Mouse (Mus musculus): ENCODE measurements at regions not wholly inside any gene's neighbourhood (a gene's known extent, or its start where the extent isn't known, plus 50 kb on each side); places are given as distances from the start of the nearest gene placed in this dataset.
A peak's percentile ranks its signal among the peaks of the same experiment; 100 is the strongest.

- DNase-seq (ENCODE audit: low spot score) (no peak), ATAC-seq (ENCODE audit: low FRiP score) (no peak)
- Histone ChIP-seq H3K9ac (replicated peaks; ENCODE audit: low read length, poor library complexity, severe bottlenecking) (no peak overlapping the region), H3K4me3 (ENCODE audit: low read depth, low read length) (no peak overlapping the region), H3K9me3 (ENCODE audit: low read length) (no peaks in the 10 kb centered on the region), H3K27me3 (ENCODE audit: insufficient read depth, low read length) (no peaks in the 10 kb centered on the region), H3K27ac (ENCODE audit: low read depth, low read length) (no peak overlapping the region), H3K4me2 (ENCODE audit: low read depth, low read length, poor library complexity, severe bottlenecking) (no peak overlapping the region), H3K4me1 (ENCODE audit: insufficient read depth, low read length) (no peaks in the 10 kb centered on the region), H3K36me3 (ENCODE audit: insufficient read depth, low read length) (no peaks in the 10 kb centered on the region)
- no peak for TF ChIP-seq CTCF (IDR thresholded peaks at IDR 0.05)
- WGBS, result 71% methylated on average over 16 of the region's 16 CpGs
Observed at GRCm38 (mm10) chr11:16559001-16559699, 50.9 kb upstream of the Sec61g start.

GRCm38 (mm10) chr11:16561727-16562126 is 53.4 kb upstream of the Sec61g start:
- Histone ChIP-seq H3K4me3 (ENCODE audit: low read depth, low read length) (no peak overlapping the region), H3K36me3 (ENCODE audit: insufficient read depth, low read length) (no peaks in the 10 kb centered on the region), H3K27me3 (ENCODE audit: insufficient read depth, low read length) (no peaks in the 10 kb centered on the region), H3K27ac (ENCODE audit: low read depth, low read length) (no peak overlapping the region), H3K9me3 (ENCODE audit: low read length) (no peaks in the 10 kb centered on the region), H3K9ac (replicated peaks; ENCODE audit: low read length, poor library complexity, severe bottlenecking) (no peak overlapping the region), H3K4me2 (ENCODE audit: low read depth, low read length, poor library complexity, severe bottlenecking) (no peak overlapping the region), H3K4me1 (ENCODE audit: insufficient read depth, low read length) (no peaks in the 10 kb centered on the region)
- TF ChIP-seq CTCF (IDR thresholded peaks at IDR 0.05), result no peak
- no peak for ATAC-seq (ENCODE audit: low FRiP score)
- 79% methylated on average over 4 of the region's 4 CpGs for WGBS
- no peak for DNase-seq (ENCODE audit: low spot score)

DNA sequence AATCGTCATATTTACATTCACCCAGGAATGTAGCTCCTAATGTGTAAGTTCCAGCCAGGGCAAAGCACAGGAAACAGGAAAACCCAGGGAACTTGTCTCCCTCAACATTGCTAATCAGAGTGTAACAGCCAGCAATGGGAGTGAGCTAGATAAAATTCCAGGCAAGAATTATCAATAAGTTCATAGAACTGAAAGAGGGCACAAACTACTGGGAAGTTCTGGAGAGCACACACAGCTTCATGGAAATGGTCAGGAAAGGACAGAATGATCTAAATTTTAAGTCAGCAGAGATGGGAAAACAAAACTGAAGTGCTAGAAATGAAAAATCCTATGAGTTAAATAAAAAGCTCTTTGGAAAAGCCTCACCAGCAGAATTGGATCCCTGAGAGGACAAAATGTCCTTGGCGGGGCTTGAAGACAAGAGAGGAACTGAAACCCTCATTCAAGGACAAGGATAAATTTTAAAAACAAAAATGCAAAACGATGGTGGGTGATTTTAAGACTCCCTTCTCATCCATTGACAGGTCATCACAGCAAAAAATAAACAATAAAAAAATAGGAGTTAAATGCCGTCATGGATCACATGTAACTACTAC is 80.9 kb upstream of the Sec61g start:
- 86% methylated on average over 4 of the region's 4 CpGs for WGBS
- no peak overlapping the region for H3K4me2 ChIP-seq (ENCODE audit: low read depth, low read length, poor library complexity, severe bottlenecking)
- H3K9ac ChIP-seq (replicated peaks; ENCODE audit: low read length, poor library complexity, severe bottlenecking), result no peak overlapping the region
- no peak overlapping the region for H3K4me3 ChIP-seq (ENCODE audit: low read depth, low read length)
- ATAC-seq (ENCODE audit: low FRiP score), result no peak
- no peak for DNase-seq (ENCODE audit: low spot score)
- 0 out of 2 replicates have a peak, but pooled peaks cover 5% of the 10 kb centered on the region for H3K4me1 ChIP-seq (ENCODE audit: insufficient read depth, low read length)
- H3K27ac ChIP-seq (ENCODE audit: low read depth, low read length), result no peak overlapping the region
- H3K27me3 ChIP-seq (ENCODE audit: insufficient read depth, low read length), result no peaks in the 10 kb centered on the region
- H3K9me3 ChIP-seq (ENCODE audit: low read length), result no peaks in the 10 kb centered on the region
- H3K36me3 ChIP-seq (ENCODE audit: insufficient read depth, low read length), result no peaks in the 10 kb centered on the region
- no peak for TF ChIP-seq CTCF (IDR thresholded peaks at IDR 0.05)

DNA sequence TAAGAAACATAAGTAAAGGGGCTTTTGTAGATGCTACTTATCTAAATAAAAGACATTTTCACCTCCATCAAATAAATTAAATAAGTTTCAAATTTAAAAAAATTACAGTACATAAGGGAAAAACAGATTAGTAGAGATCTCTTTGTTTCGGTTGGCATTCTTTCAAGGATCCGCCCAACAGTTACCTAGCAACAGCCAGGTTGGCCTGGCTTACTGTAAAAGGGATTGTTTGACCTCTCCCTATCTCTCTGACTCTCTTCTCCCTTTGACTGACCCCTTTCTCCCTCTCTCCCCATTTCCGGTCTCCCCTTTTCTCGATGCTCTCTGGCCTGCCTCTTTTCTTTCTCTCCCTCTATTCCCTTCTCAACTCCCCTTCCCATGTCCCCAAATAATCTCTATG is 82.3 kb upstream of the Sec61g start:
- no peak for ATAC-seq (ENCODE audit: low FRiP score)
- no peaks in the 10 kb centered on the region for H3K27me3 ChIP-seq (ENCODE audit: insufficient read depth, low read length)
- WGBS, result 49% methylated on average over 4 of the region's 4 CpGs
- no peak overlapping the region for H3K27ac ChIP-seq (ENCODE audit: low read depth, low read length)
- H3K4me1 ChIP-seq (ENCODE audit: insufficient read depth, low read length), result 0 out of 2 replicates have a peak, but pooled peaks cover 5% of the 10 kb centered on the region
- H3K4me3 ChIP-seq (ENCODE audit: low read depth, low read length), result no peak overlapping the region
- H3K36me3 ChIP-seq (ENCODE audit: insufficient read depth, low read length), result no peaks in the 10 kb centered on the region
- H3K9ac ChIP-seq (replicated peaks; ENCODE audit: low read length, poor library complexity, severe bottlenecking), result no peak overlapping the region
- no peak overlapping the region for H3K4me2 ChIP-seq (ENCODE audit: low read depth, low read length, poor library complexity, severe bottlenecking)
- no peaks in the 10 kb centered on the region for H3K9me3 ChIP-seq (ENCODE audit: low read length)
- TF ChIP-seq CTCF (IDR thresholded peaks at IDR 0.05), result no peak
- no peak for DNase-seq (ENCODE audit: low spot score)

DNA sequence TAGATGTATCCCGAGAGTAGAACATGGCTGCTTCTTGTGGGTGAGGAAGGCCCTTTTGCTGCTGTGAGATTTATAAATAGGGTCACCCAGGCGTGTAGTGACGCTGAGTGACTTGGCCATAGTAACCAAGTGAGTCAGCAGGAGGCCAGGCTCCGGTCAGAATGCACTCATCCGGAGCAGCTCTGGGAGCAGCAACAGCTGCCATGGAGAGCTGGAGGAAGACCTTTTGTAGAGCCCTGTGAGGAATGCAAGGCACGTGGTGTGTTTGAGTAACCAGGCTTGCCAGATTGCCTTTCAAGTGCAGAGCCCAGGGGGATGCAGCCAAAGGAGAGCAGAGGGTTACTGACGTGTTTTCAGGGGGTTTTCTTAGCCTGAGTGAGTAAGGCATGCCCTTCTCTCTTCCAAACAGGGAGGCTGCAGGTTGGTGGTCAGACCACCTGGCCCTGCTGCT is 83.2 kb upstream of the Sec61g start:
- H3K36me3 ChIP-seq (ENCODE audit: insufficient read depth, low read length), result no peaks in the 10 kb centered on the region
- no peaks in the 10 kb centered on the region for H3K9me3 ChIP-seq (ENCODE audit: low read length)
- peak; percentile 90 for ATAC-seq (ENCODE audit: low FRiP score)
- peak overlapping the region; percentile 14; the same call in 1 of the 2 replicates for H3K27ac ChIP-seq (ENCODE audit: low read depth, low read length)
- no peak overlapping the region for H3K9ac ChIP-seq (replicated peaks; ENCODE audit: low read length, poor library complexity, severe bottlenecking)
- H3K4me2 ChIP-seq (ENCODE audit: low read depth, low read length, poor library complexity, severe bottlenecking), result no peak overlapping the region
- no peak for TF ChIP-seq CTCF (IDR thresholded peaks at IDR 0.05)
- 0 out of 2 replicates have a peak, but pooled peaks cover 5% of the 10 kb centered on the region for H3K4me1 ChIP-seq (ENCODE audit: insufficient read depth, low read length)
- no peaks in the 10 kb centered on the region for H3K27me3 ChIP-seq (ENCODE audit: insufficient read depth, low read length)
- peak; percentile 95 for DNase-seq (ENCODE audit: low spot score)
- WGBS, result 5% methylated on average over 7 of the region's 7 CpGs
- H3K4me3 ChIP-seq (ENCODE audit: low read depth, low read length), result no peak overlapping the region

- DNase-seq (ENCODE audit: low spot score) (no peak), ATAC-seq (ENCODE audit: low FRiP score) (no peak)
- H3K4me2 ChIP-seq (ENCODE audit: low read depth, low read length, poor library complexity, severe bottlenecking), result no peak overlapping the region
Observed at GRCm38 (mm10) chr11:16592006-16592405, 83.7 kb upstream of the Sec61g start.

More at GRCm38 (mm10) chr11:16592006-16592405, 83.7 kb upstream of the Sec61g start:
- no peaks in the 10 kb centered on the region for H3K36me3 ChIP-seq (ENCODE audit: insufficient read depth, low read length)
- WGBS, result 49% methylated on average over 4 of the region's 4 CpGs
- peak overlapping the region; percentile 14; the same call in 1 of the 2 replicates for H3K27ac ChIP-seq (ENCODE audit: low read depth, low read length)
- H3K9me3 ChIP-seq (ENCODE audit: low read length), result no peaks in the 10 kb centered on the region
- TF ChIP-seq CTCF (IDR thresholded peaks at IDR 0.05), result no peak
- H3K9ac ChIP-seq (replicated peaks; ENCODE audit: low read length, poor library complexity, severe bottlenecking), result no peak overlapping the region
- no peak overlapping the region for H3K4me3 ChIP-seq (ENCODE audit: low read depth, low read length)
- H3K27me3 ChIP-seq (ENCODE audit: insufficient read depth, low read length), result no peaks in the 10 kb centered on the region
- H3K4me1 ChIP-seq (ENCODE audit: insufficient read depth, low read length), result 0 out of 2 replicates have a peak, but pooled peaks cover 5% of the 10 kb centered on the region

Data from midbrain, postnatal 0 days (tissue).